Mouse (Mus musculus) retina, embryonic 14.5 days (tissue): ENCODE results near the gene Olfr460.
A peak's percentile ranks its signal among the peaks of the same experiment; 100 is the strongest.
"Not testable (repeated sequence)": the region's sequence is repeated elsewhere in the genome, so short reads cannot be mapped to it uniquely, and the experiment has no call there.

Experiments
- DNase-seq: peaks from one replicate; pipeline ENCODE4 v3.0.0-alpha.2; 2015; ENCODE audit warnings: low spot score

The Olfr460 gene

GRCm38 (mm10) chr6:40569187-40569586 is at the start of gene Olfr460:
TSS of gene Olfr460 (plus strand) at chr6:40569487.
- no peak for DNase-seq

- no peak for DNase-seq
Measured at GRCm38 (mm10) chr6:40544690-40545089, 24.6 kb upstream of the Olfr460 start.

- DNase-seq: no peak
Measured at GRCm38 (mm10) chr6:40554950-40555349, 14.3 kb upstream of the Olfr460 start, which contains the start of gene Olfr461. TSS of gene Olfr461 (minus strand) at chr6:40555050.

GRCm38 (mm10) chr6:40573618-40574017 is 4.3 kb downstream of the Olfr460 start:
- DNase-seq: no peak

GRCm38 (mm10) chr6:40576305-40576704 is 7.0 kb downstream of the Olfr460 start:
- DNase-seq: no peak

GRCm38 (mm10) chr6:40584336-40584735 is 15.0 kb downstream of the Olfr460 start:
- DNase-seq: no peak

- DNase-seq: no peak
Measured at GRCm38 (mm10) chr6:40585645-40586044, 16.4 kb downstream of the Olfr460 start, which contains the start of gene Clec5a. TSS of gene Clec5a (minus strand) at chr6:40585821.

- DNase-seq: no peak
Measured at GRCm38 (mm10) chr6:40588346-40588745, 19.1 kb downstream of the Olfr460 start.

- no peak for DNase-seq
Measured at GRCm38 (mm10) chr6:40594804-40595550, 25.7 kb downstream of the Olfr460 start.

- not testable (repeated sequence) for DNase-seq
Measured at GRCm38 (mm10) chr6:40598546-40598945, 29.3 kb downstream of the Olfr460 start.

GRCm38 (mm10) chr6:40607431-40607830 is 38.1 kb downstream of the Olfr460 start:
- no peak for DNase-seq

GRCm38 (mm10) chr6:40610244-40610643 is 41.0 kb downstream of the Olfr460 start:
- DNase-seq: no peak

- DNase-seq: no peak
Measured at GRCm38 (mm10) chr6:40613260-40613852, 44.1 kb downstream of the Olfr460 start, which contains the start of gene Tas2r138. TSS of gene Tas2r138 (minus strand) at chr6:40613310.

- peak; percentile 87 for DNase-seq
Measured at GRCm38 (mm10) chr6:40617965-40618364, 48.7 kb downstream of the Olfr460 start.
